Mouse (Mus musculus) ES-Bruce4 (cell line): ENCODE results near the gene Tbcel.

Experiments used
- CTCF ChIP-seq: IDR thresholded peaks from one replicate; pipeline ENCODE4 v1.8.1; 2011; ENCODE audit warnings: low read depth, low read length
- POLR2A ChIP-seq: IDR thresholded peaks from one replicate; pipeline ENCODE4 v1.8.1; 2011; ENCODE audit warnings: low read length; ENCODE audit not compliant: insufficient read depth

- TF ChIP-seq CTCF: no peak
- no peak for TF ChIP-seq POLR2A
These were observed 124.8 kb downstream of the Tbcel start for GRCm38 (mm10) chr9:42382628-42383347.
